Mouse (Mus musculus) lung, postnatal 10 days (tissue): ENCODE measurements around the gene Rbks.
A peak's percentile ranks its signal among the peaks of the same experiment; 100 is the strongest.
"Not testable (repeated sequence)": the region's sequence is repeated elsewhere in the genome, so short reads cannot be mapped to it uniquely, and the experiment has no call there.

Experiments
- DNase-seq: peaks from one replicate; pipeline ENCODE4 v3.0.0; 2021

Rbks gene

DNA sequence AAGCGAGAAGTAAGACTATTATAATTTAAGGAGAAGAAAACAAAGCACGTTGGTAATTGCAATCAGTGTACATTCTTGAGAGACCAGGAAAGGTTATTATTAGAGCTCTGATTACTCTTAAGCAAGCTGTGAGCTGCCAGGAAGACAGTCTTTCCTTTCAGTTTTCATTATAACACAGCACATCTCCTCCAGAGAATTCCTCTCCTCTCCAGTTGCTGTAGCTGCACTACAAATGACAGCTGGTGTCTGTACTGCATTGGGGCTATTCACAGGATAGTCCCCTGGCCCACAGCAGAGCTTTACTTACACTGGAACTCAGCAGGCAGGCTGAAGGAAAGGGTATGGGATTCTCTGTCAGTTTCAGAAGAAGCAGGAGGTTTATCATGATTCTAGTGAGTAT, 24.0 kb downstream of the Rbks start:
- DNase-seq, result no peak

DNA sequence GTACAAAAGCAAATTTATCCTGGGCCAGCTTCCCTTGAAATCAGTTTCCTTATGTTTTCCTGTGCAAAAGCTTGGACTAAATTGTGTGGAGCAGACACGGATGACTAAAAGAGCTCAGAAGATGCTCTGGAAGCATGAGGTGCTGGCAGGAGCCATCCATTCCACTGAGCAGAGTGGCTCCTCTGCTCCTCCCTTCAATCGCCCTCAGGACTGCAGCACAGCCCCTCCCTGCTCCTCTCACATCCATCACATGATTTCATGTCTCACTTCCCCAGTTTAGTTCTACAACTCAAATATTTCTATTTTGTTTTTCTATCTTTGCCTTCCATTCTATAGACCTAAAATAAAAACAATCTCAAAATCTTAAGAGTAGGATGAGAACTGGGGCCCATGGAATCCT, 26.3 kb downstream of the Rbks start:
- DNase-seq, result no peak

DNA sequence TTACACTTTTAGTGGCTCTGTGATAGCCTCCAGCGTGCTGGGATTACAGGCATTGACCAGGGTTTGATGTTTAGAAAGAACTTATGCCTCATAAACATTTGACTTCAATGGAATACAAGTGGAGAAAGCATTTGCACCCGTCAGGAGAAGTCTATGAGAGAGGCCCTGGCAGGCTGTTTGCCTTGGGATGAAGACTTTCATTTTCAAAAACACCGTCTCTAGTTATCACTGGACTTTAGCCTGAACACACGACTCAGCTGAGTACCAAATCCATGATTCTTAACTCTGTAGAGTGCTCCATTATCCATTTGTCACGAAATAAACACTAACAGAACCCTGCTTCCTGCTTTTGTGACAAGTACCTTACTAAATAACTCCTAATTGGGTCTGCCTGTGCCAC, 27.4 kb downstream of the Rbks start:
- DNase-seq, result no peak

GRCm38 (mm10) chr5:31668325-31668968, 29.0 kb downstream of the Rbks start:
- no peak for DNase-seq

GRCm38 (mm10) chr5:31666176-31666575, 31.3 kb downstream of the Rbks start:
- DNase-seq, result no peak

DNA sequence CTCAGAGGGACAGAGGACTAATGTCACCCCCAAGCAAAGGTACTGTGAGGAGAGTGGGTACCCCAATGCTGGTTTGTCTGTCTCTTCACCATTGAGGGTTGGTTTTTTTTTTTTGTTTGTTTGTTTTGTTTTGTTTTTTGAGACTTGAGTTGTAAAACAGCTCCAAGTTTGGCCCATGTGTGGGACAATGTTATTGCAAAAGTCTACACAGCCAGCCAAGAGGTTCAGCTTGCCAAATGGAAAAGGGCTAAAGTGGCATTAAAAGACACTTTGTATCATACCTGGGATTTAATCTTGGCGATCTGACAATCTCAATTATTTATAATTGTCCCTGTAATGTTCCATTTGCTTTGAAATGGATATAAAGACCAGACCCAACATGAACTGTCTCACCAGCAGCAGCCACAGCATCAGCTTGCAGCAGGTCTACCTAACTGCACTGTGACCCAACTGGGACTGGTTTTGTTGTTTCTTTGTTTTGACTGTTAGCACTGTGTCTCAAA, 41.7 kb downstream of the Rbks start:
- DNase-seq, result no peak

DNA sequence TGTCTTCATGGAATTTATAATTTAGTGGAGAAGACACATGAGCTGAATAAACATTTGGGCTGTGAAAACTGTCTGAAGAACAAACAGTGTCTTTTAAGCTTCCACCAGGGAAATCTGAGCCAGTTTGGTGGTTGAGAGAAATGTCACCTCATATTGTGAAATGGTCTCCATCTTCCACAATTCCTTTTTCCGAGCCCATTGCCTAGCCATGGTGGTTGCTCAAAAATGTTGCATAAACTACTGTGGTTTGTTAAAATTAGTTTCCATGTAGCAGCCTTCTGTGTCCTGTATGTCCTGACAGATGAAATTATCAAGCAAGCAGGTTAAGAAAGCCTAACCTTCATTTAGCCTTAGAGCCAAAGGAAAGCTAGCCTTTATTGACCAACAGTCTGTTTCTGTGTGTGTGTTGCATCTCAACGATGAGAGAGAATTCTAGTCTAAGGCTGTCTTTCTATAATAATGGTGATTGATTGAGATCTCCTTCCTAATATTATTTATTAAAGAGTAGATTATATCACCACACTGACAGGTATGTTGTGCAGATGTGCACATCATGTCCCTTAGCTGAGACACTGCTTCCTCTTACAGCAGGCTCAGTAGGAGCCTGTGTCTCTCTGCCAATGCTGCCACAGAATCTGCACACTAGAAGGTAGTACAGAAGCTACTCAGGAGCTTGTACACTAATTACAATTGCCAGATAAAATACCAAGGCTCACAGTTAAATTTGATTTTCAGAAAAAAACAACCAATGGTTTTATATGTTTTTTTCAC, 46.7 kb downstream of the Rbks start:
- no peak for DNase-seq

- no peak for DNase-seq
Observed at GRCm38 (mm10) chr5:31647327-31647726, 50.1 kb downstream of the Rbks start.

DNA sequence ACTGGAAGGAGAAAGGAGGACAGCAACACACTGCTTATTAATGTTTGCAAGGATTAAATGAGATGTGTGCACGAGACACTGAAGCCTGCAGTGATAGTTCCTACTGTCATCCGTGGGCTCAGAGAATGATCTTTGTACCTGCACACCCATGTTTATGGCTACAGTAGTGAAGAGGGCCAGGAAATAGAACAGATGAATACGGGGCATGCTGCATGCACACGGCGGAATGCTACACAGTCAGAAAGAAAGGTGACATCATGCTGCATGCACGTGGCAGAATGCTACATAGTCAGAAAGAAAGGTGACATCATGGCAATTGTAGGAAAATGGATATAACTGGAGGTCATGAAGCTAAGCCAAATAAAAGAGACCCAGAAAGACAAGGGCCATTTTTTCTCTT, 50.9 kb downstream of the Rbks start:
- DNase-seq, result no peak

DNA sequence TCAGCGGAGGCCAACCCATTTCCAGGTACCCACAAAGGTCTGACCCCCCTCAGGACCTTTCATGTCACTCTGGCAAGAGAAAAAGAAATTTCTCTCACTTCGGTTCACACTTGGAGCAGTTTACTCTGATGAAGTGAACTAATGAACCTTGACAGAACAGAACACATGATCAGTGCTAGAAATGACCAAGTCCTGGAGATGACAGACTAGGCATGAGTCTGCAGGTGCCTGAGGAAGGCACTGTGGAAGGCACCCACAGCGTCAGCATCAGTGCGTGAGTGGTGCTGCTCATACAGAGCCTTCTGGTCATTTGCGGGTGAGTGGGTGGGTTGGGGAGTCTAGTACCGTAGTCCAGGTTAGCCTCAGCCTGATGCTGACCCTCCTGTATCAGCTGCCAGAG, 51.6 kb downstream of the Rbks start:
- DNase-seq, result no peak

- DNase-seq, result no peak
Observed at GRCm38 (mm10) chr5:31644847-31645246, 52.6 kb downstream of the Rbks start.

DNA sequence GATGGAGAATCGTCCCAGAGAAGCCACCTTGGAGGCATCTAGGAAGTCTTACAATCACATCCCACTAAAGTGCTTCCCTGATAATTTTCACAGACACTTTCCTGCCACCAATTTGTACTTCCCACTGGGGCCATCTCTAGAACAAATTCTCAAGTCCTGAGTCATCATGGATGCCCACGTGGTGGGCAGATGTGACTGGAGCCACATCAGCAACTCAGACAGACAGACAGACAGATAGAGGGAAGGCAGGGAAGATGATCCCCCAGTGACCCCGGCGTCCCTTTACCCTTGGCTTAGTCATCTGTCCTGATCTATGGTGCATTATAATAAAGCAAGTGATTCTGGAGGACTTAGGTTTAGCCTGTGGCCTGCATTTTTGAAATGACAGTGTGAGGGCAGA, 53.2 kb downstream of the Rbks start:
- no peak for DNase-seq

DNA sequence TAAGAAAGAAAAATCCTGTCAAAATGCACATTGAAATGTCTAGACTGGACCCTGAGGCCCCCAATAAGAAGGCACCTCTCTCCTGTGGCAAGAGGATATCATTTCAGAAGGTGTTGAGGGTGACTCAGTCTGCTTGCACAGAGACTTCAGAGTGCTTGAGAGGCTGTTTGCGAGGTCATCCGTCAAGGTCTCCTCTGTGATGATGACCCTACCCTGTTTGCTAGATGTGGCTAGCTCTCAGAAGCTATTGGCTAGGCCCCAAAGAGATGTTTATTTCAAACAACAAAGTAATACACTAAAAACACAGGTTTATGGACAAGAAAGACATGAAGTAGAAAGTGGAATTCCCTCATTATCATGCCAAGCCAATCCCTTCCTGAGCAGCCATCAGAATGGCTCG, 55.1 kb downstream of the Rbks start:
- no peak for DNase-seq

DNA sequence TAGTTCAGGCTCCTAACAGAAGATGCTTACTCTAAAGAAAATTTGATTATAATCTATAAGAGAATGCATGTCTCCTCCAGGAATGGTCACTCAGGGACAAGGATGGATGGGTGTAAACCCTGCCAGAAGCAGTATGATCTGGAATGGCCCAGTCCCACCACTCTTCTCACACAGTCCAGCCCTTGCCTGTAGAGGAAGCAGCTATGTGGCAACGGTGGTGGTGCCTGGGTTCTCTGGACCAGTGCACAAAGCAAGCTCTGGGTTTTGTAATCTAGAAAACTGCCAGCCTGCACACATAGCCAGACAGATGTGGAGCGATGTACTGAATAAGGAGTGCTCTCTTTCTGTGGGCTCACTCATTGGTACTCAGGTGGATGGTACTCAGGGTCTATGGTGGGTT, 56.9 kb downstream of the Rbks start:
- no peak for DNase-seq

- DNase-seq, result no peak
Observed at GRCm38 (mm10) chr5:31636636-31637253, 60.7 kb downstream of the Rbks start.

- DNase-seq, result no peak
Observed at GRCm38 (mm10) chr5:31634679-31635078, 62.7 kb downstream of the Rbks start.

- DNase-seq, result no peak
Observed at GRCm38 (mm10) chr5:31634161-31634560, 63.3 kb downstream of the Rbks start.

- DNase-seq, result not testable (repeated sequence)
Observed at GRCm38 (mm10) chr5:31631169-31631568, 66.3 kb downstream of the Rbks start.

DNA sequence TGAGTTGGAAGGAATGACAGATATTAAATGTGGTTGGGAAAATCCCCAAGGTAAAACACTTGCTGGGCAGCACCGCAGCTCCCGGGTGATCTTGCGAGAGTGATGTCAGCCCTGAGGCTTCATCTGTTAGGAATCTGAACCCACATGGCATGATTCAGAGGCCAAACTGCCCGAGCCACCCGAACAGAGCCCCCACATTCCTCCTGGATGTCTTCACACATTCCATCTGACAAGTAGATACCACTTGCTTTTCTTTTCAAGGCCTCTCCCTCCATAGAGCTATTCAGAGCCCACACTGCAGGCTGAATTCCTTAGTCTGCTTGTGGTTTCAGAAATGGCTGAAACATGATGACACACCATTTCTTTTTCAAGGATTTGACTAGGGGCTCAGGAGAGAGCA, 67.4 kb downstream of the Rbks start:
- DNase-seq, result peak; percentile 67

DNA sequence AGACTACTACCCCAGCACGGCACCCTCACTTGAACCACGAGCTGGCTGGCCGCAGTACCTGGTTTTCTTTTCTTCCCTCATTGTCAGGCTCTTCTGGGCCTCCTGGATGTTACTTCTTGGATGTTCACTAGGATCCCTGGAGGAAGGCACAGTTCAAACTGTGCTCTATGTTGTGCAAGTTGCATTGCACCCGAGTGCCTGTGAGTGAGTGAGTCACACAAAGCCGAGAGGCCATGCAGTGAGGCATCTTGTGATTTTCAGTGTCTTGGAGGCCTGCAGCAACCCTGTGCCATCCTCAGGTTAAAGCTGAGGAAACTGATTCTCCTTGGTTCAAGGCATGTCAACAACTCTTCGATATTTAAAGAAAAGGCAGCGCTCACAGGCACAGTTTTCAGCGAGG, 68.9 kb downstream of the Rbks start:
- no peak for DNase-seq

GRCm38 (mm10) chr5:31627562-31628526, 69.6 kb downstream of the Rbks start:
- no peak for DNase-seq

- DNase-seq, result no peak
Observed at GRCm38 (mm10) chr5:31627117-31627516, 70.3 kb downstream of the Rbks start.

- no peak for DNase-seq
Observed at GRCm38 (mm10) chr5:31620326-31620725, 77.1 kb downstream of the Rbks start.
